Mouse (Mus musculus): ENCODE measurements around the gene Aldh16a1. TPM values are rescaled to one million over a fixed set of nuclear protein-coding genes. Genes with fewer than 3 reads are reported as not detected.
"Not testable (repeated sequence)": the region's sequence is repeated elsewhere in the genome, so short reads cannot be mapped to it uniquely, and the experiment has no call there.

Aldh16a1 gene
- total RNA-seq, 2 experiments from 2014 or later: 10.5 to 18.0 TPM

GRCm38 (mm10) chr7:45178550-45178949 is 24.2 kb upstream of the Aldh16a1 start:
- no peak for DNase-seq

DNA sequence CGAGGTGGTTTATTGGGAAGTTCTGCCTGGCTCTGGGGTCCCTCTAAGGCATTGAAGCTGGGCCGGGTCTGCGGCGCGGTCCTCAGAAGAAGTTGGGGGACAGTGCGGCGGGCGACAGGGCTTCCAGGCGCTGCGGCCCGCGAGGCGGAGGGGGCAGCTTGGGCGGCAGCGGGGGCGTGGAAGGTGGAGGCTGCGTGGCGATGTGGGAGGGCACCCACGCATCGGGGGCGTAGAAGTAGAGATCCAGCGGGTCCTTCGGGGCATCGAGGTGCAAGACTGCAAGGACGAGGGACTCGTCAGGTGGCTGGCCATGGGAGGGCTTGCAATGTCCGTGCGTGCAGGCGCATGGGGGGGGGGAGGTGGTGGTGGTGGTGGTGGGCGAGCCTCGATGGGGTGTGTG is 22.0 kb upstream of the Aldh16a1 start:
- peak in 1 of 2 experiments; percentile 40 for DNase-seq

- no peak for DNase-seq
These were observed 21.5 kb upstream of the Aldh16a1 start for GRCm38 (mm10) chr7:45175929-45176328.

DNA sequence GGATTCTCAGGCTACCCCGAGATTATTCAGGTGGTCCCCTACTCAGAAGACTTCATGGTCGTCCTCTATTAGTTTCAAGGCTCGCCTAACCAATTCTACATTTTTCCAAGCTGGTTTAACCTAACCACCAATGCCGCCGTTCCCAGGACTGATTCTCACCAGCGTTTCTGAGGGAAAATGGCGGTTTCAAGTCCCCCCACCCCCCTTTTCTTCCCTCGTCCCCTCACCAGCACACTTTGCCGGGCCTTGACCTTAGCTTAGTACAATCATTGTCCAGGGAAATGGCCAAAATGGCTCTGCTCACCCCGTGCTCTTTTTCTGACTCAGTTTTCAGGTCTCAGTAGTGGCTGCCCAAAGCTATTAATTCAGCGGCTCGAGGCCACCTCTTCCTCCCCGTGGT is 21.0 kb upstream of the Aldh16a1 start:
- DNase-seq: no peak

DNA sequence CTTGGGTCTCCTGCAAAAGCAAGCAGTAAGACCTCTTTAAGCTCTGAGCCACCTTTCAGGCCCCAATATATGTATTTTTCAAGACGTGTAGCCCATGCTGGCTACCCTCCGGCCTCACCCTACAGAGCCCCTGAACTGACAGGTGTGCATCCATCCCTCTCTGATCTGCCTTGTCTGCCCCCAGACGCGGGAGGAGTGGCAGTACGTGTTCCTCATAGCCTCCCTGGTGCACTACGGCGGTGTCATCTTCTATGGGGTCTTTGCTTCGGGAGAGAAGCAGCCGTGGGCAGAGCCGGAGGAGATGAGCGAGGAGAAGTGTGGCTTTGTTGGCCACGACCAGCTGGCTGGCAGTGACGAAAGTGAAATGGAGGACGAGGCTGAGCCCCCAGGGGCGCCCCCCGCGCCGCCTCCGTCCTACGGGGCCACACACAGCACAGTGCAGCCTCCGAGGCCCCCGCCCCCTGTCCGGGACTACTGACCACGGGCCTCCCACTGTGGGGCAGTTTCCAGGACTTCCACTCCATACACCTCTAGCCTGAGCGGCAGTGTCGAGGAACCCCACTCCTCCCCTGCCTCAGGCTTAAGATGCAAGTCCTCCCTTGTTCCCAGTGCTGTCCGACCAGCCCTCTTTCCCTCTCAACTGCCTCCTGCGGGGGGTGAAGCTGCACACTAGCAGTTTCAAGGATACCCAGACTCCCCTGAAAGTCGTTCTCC is 20.3 kb upstream of the Aldh16a1 start:
- DNase-seq: no peak

GRCm38 (mm10) chr7:45173772-45174171 is 19.4 kb upstream of the Aldh16a1 start:
- not testable (repeated sequence) for DNase-seq

DNA sequence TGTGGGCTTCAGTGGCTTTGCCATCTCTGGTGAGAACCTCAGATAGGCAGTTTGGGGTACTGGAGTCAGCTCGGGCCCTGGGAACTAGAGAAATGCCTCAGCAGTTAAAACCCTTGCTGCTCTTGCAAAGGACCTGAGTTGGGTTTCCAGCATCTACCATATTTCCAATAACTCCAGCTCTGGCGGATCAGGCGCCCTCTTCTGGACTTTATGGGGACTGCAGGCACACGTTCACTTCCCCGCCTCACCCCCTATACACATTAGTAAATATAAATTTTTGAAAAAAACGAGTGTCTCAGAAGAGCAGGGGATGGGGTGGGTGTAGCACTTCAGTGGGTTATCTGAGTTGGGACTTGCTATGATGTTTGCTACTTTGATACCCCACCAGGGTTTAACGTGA is 18.6 kb upstream of the Aldh16a1 start:
- DNase-seq: no peak

DNA sequence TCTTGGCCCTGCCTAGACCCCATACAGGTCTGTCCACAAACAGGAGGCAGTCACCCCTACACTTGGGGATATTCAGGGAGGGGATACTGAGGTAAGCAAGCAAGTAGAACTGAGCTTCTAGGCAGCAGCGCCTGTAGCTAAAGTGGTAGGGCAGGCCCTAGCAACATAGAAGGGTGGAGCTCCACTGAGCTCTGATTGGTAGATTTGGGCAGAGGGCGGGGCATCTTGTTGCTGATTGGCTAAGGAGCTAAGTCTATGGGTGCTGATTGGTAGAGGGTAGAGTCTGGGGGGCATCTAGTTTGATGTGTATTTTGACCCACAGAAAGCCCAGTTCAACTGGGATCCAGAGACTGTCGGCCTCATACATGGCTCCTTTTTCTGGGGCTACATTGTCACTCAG is 15.1 kb upstream of the Aldh16a1 start:
- DNase-seq: peak in 1 of 2 experiments; percentile 64

DNA sequence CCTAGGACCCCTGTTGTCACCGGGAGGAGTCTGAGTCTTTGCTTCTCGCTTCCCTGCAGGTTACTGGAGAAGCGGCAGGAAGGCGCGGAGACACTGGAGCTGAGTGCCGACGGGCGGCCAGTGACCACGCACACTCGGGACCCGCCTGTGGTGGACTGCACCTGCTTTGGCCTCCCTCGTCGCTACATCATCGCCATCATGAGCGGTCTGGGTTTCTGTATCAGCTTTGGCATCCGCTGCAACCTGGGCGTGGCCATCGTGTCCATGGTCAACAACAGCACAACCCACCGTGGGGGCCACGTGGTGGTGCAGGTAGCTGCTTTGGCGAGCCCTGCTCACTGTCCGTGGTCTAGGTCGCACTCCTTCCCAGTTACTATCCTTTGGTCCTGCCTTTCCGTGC is 14.3 kb upstream of the Aldh16a1 start:
- DNase-seq: no peak

GRCm38 (mm10) chr7:45167761-45168445 is 13.5 kb upstream of the Aldh16a1 start:
- peak in 1 of 2 experiments; percentile 72 for DNase-seq

DNA sequence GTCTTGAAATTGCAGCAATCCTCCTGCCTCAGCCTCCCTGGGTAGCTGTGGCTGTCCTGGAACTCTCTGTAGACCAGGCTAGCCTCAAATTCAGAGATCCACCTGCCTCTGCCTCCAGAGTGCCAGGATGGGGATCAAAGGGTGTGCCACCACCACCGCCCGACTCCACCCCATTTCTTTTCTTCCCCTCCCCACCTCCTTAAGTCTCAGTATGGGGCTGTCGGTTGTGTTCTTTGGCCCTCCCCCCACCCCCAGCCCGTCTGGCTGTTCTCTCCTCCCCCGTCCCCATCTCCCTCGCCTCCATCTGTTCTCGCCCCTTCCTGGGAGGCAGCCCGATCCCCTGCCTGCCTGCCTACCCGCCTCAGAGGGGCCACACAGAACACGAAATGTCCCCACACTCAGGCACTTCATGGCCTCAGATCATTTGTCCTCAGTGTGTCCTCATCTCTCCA is 12.6 kb upstream of the Aldh16a1 start:
- DNase-seq: peak in 1 of 2 experiments; percentile 71

DNA sequence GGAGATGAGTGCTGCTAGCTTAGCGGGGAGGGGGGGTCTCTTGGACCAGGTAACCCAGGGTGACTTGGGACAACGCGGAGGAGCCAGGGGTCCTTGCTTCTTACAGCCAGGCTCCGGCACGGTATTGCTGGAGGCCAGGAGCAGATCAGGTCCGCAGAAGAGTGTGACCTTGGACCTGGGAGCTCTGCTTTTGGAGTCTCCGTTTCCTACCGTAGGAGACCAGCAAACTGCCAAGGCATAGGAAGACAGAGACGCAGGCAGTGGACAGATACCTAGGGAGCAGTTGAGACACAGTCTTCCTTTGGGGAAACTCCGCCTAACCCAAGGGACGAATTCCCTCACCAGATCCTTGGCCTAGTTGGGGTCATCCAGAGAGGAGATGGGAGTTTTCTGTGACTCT is 11.3 kb upstream of the Aldh16a1 start:
- DNase-seq: no peak

- DNase-seq: no peak
These were observed 10.4 kb upstream of the Aldh16a1 start for GRCm38 (mm10) chr7:45164833-45165232.

GRCm38 (mm10) chr7:45163735-45164490 is 9.5 kb upstream of the Aldh16a1 start, which contains the start of gene Slc17a7:
Slc17a7 (plus strand) TSS chr7:45163949.
- peak; percentile 68 to 73 for DNase-seq

DNA sequence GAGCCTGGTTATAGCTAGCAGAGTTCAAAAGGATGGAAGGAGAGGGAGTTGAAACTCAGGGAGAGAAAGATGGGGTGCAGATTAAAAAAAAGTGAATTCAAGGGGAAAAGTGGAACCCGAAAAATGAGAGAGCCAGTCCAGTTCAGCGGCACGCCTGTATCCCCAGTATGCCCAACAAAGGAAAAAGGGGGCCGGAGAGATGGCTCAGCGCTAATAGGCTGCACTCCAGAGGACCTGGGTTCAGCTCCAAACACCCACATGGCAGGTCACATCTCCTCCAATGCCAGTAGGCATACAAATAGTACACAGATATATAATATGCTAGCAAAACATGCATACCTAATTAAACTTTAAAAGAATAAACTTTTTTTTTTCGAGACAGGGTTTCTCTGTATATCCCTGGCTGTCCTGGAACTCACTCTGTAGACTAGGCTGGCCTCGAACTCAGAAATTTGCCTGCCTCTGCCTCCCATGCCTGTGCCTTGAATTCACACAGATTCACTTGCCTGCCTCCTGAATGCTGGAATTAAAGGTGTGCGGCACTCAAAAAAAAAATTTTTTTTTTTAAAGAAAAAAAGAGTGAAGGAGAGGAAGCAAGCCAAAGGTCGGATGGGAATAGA is 8.7 kb upstream of the Aldh16a1 start:
- DNase-seq: no peak

GRCm38 (mm10) chr7:45162551-45162950 is 8.2 kb upstream of the Aldh16a1 start:
- no peak for DNase-seq

- DNase-seq: peak; percentile 95 to 96
These were observed 7.5 kb upstream of the Aldh16a1 start for GRCm38 (mm10) chr7:45161612-45162473.

DNA sequence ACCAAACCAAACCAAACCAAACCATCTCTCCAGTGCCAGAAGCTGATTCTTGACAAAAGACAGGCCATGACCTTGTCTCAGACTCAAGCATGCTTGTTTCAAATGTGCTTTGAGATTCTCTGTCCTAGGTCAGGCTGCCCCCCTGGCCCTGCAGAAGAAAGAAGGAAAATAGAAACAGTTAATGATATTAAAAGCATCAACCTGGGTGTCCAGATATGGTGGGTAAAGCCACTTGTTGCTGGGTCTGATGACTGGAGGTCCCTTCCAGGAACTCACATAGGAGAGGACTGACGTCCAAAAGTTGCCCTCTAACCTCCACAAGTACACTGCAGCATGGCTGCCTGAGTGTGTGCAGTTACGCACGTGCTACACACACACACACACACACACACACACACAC is 6.5 kb upstream of the Aldh16a1 start:
- DNase-seq: no peak

DNA sequence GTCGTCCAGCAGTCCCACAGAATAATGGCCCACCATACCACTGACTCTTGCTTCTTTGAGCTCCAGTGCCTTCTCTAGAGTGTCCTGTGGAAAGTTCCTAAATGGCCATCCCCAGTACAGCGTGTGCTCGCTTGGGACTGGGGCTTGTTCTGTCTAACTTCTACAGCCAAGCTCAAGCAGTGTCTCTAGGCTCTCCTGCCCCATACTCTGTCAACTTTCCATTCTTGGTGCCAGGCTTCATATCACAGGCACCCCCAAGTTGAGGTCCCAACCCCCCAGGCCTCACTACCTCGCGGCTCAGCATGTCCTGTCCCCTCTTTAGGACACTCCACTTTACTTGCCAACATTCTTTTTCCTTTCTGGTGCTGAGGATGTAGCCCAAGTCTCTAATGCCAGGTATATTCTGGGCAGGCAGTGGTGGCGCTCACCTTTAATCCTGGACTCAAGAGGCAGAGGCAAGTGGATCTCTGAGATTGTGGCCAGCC is 6.0 kb upstream of the Aldh16a1 start:
- DNase-seq: no peak

DNA sequence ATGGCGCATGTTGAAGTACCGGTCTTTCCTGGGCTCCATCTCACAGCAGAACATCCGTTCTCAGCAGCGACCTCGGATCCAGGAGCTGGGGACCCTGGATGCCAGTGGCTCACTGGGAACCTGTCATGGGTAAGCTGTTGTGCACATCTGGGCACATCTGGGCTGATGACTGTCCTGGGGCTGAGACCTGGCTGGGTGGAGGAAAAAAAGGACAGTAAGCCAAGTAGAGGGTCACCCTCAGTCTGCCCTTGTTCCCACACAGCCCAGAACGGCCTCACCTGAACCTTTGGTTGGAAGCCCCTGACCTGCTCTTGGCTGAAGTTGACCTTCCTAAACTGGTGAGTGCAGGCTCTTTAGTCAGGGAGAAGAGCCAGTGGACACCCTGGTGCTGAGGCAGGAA is 4.6 kb upstream of the Aldh16a1 start:
- DNase-seq: no peak

DNA sequence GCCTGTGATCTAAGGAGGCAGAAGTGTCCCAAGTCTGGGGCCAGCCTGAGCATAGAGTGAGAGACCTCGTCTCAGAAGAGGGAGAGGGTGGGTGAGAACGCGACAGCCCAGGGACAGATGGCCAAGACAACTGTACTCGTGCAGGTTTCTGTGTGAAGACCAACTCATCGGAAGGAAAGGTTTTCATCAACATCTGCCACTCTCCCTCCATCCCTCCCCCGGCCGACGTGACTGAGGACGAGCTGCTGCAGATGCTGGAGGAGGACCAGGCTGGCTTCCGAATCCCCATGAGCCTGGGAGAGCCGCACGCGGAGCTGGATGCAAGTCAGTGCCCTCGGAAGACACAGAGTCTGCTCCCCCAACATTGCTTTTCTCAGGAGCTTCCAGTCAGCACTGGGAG is 3.1 kb upstream of the Aldh16a1 start:
- DNase-seq: no peak

- no peak for DNase-seq
These were observed 1.8 kb upstream of the Aldh16a1 start for GRCm38 (mm10) chr7:45156206-45156605.

All from layer of hippocampus, postnatal 36 days (tissue).